Mouse (Mus musculus): ENCODE results near the gene Zfhx3.

- TF ChIP-seq CTCF (IDR thresholded peaks at IDR 0.05; ENCODE audit: low read depth, low read length) (no peak), POLR2A (IDR thresholded peaks at IDR 0.05; ENCODE audit: borderline replicate concordance, low read depth, low read length) (no peak)
These were observed 651.4 kb downstream of the Zfhx3 start for GRCm38 (mm10) chr8:108593891-108594290.
